Mouse (Mus musculus): ENCODE measurements around the gene Pou3f3.
A peak's percentile ranks its signal among the peaks of the same experiment; 100 is the strongest.

Gene Pou3f3

GRCm38 (mm10) chr1:42694665-42695577 is 647 bp upstream of the Pou3f3 start:
- DNase-seq, result peak in 1 of 2 experiments; percentile 62

DNA sequence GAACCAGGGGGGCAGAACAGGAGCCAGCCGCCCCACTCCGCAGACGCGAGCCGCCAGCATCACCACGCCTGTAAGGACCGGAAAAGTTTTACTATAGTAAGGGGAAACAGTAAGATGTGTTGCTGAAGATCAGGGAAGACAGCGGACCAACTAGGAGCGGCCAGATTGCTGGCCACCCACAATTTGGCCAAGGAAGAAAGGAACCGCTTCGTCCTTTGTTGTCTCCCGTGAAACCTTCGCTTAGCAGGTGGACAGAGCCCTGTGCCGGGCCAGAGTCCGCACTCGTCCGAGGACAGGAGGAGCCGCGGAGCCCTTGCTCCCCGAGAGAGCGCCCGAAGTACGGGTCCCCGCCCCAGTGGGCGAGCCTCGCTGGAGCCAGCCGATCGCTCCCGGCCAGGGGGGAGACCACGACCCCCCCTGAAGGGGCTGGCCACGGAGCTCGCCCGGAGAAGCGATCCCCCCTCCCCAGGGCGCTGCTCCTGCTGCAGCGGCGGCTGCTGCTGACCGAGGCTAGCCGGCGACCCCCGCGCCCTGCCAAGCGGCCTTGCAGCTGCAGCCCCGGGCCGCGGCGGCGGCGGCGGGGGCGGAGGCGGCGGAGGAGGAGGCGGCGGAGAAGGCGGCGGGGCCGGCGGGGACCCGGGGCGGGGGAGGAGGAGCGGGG is 933 bp downstream of the Pou3f3 start:
- DNase-seq, result peak in 1 of 2 experiments; percentile 78

GRCm38 (mm10) chr1:42697321-42697755 is 1.8 kb downstream of the Pou3f3 start:
- DNase-seq, result no peak

DNA sequence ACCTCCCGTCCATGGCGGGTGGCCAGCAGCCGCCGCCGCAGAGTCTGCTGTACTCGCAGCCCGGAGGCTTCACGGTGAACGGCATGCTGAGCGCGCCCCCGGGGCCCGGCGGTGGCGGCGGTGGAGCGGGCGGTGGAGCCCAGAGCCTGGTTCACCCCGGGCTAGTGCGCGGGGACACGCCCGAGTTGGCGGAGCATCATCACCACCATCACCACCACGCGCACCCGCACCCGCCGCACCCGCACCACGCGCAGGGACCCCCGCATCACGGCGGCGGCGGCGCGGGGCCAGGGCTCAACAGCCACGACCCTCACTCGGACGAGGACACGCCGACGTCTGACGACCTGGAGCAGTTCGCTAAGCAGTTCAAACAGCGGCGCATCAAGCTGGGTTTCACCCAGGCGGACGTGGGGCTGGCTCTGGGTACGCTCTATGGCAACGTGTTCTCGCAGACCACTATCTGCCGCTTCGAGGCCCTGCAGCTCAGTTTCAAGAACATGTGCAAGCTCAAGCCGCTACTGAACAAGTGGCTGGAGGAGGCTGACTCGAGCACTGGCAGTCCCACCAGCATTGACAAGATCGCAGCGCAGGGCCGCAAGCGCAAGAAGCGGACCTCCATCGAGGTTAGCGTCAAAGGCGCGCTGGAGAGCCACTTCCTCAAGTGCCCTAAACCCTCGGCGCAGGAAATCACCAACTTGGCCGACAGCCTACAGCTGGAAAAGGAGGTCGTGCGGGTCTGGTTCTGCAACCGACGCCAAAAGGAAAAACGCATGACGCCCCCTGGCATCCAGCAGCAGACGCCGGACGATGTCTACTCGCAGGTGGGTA is 2.4 kb downstream of the Pou3f3 start:
- DNase-seq, result peak in 1 of 2 experiments; percentile 64

GRCm38 (mm10) chr1:42698584-42699333 is 3.2 kb downstream of the Pou3f3 start:
- DNase-seq, result peak in 1 of 2 experiments; percentile 53

DNA sequence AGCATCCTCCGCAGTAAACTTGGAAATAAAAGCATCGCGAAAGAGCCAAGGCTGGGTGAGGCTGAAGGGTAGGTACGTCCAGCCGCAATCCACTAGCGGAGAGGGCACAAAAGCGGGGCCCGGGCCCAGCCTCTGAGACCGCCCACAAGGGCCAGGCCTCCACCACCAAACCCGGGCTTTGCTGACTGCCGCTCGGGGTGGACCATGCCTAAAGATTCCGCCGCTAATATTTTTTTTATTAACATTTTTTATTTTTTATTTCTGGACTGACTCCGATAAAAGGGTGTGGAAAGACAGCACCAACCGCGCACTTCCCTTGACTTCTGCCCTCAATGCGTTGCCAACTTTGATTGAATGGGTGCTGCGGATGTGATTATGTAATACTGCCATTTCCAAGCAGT is 3.9 kb downstream of the Pou3f3 start:
- DNase-seq, result peak in 1 of 2 experiments; percentile 66

GRCm38 (mm10) chr1:42700171-42700570 is 4.6 kb downstream of the Pou3f3 start:
- DNase-seq, result no peak

DNA sequence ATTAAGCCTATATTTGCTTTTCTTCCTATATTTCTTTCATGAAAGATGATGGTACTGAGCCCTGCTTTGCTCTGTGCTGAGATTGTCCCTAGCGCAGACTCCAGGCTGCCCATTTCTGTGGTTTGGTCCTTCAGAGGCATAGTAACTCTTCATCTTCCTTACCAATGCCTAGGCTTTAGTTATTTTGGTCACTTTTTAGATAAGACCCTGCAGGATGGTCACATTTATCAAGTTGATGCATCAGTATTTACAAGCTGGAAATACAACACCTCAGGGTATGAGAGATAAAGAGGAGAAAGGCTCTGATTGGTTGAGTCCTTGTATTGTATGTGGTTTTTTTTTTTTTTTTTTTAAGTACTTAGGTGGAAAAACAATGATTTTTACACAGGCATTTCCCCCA is 5.2 kb downstream of the Pou3f3 start:
- no peak for DNase-seq

DNA sequence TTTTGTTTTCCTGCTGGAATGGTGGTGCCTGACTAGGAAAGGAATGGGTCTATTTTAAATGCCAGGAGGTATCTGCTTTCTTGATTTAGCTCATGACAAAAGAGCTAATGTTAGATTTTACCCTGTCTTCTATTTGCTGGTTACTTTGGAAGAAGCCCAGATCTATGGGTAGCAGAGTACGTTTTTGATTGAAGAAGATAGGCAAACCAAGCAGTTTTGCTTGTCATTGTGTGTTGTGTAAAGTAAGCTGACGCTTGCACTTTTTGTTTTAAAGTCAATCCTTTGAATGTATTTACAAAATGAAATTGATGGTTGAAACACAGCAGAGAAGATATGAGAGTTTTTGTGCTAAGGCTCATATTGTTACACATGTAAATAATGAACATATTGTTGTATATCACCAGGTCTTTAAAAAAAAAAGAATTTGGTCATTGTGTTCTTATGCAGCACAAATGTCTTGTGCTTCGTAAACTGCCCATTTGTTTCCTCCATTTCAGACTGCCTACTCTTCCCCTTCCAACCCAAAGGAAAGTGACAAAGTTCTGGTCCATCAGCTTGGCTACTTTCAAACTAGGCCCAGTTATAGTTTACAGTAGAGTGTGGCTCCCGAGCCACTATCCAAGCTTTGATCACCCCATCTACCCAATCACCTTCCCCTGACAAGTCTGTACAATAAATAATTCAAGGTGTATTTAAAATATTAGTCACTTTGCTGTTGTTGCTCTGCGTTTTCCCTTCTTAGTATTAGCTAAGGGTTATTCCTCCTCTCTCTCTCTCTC is 6.5 kb downstream of the Pou3f3 start:
- DNase-seq, result no peak

- DNase-seq, result no peak
These were observed 7.4 kb downstream of the Pou3f3 start for GRCm38 (mm10) chr1:42702984-42703383.

GRCm38 (mm10) chr1:42703424-42703823 is 7.9 kb downstream of the Pou3f3 start:
- peak in 1 of 2 experiments; percentile 58 for DNase-seq

- DNase-seq, result peak in 1 of 2 experiments; percentile 68
These were observed 8.5 kb downstream of the Pou3f3 start for GRCm38 (mm10) chr1:42703851-42704613.

DNA sequence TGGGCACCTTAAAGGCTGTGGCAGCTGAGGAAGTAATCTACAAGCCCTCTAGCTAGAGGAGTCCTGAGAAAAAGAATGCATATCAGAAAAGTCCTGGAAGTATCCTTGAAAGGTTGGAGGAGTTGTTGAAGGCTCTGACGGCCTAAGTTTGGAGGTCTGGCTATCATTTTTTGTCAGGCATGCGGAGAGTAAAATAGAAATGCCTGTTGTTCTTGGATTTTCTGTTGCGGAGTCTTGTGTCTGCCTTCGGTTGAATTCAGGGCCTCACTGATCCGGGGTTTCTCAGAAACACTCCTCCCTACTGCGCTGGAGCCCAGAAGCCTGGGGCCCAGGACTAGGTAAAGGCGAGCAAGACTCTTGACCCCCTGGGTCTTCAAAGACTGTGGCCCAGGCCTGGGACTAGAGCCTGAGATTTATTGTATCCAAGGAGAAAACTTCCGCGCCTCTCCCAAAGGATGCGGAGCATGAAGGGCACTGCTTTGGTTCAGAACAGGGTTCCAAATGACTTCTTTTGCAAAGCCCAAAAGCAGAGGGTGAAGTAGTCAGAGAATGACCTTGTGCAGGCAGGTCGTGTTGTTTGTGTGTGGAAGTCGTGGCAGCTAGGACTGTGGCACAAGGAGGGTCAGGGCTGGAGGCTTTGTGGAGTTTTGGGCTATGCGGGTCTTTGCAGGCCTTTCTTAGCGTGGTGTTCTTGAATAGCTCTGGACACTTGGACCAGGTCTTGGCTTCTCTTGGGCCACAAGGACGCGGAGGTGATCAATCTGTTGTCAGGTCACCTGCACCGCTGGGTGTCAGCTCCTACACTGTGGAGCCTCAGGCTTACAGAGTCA is 9.6 kb downstream of the Pou3f3 start:
- peak; percentile 47 to 72 for DNase-seq

DNA sequence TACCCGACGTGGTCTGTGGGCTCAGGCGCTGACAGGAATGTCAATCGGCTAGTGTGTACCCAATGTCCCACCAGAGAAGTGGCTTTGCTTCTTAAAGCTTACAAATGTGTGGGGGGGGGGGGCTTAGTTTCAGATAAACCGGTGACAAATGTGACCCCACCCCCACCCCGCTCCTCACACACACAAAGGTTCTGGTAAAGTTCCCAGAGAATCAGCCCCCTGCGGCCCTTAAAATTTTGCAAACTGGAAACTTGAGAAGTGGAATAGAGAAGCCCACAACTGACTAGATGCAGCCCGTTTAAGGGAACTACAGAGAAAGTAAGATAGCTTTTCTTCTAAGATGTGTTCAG is 10.2 kb downstream of the Pou3f3 start:
- no peak for DNase-seq

DNA sequence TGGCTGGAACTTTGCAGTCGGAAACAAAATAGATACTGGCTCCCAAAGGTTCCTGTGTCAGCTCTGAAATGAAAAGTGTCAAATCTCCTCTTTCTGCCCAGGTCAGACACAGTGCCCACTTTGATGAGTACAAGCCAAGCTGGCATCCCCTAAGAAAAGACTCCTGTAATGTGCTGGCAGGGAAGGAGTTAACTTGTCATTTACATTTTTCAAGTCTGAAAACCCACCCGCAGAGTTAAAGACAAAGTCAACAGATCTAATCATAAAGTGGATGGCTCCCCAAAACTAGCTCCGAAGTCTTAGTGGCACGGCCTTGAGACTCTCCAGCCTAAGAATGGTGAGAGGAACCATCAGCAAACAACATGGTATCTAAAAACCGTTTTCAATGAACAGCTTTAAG is 11.6 kb downstream of the Pou3f3 start:
- no peak for DNase-seq

GRCm38 (mm10) chr1:42707611-42708130 is 12.1 kb downstream of the Pou3f3 start:
- DNase-seq, result peak in 1 of 2 experiments; percentile 27

DNA sequence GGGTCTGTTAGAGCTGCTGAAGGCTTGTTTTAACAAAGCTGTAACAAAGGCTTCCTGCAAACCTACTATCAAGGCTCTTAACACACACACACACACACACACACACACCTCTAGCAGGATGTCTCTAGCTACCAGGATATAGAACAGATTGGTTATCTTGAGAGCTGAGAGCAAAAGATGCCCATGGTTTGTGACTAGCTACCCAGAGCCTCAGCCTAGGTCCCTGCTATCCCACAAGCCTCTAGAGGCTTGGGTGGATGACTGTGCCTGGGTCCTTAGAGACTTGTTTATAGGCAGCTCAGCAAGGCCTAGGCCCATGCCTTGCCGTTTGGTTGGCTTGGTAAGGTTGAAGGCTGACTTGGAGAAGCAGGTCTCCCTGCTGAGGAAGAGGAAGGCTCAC is 13.5 kb downstream of the Pou3f3 start:
- no peak for DNase-seq

- DNase-seq, result no peak
These were observed 14.0 kb downstream of the Pou3f3 start for GRCm38 (mm10) chr1:42709431-42710160.

GRCm38 (mm10) chr1:42710234-42710633 is 14.7 kb downstream of the Pou3f3 start:
- DNase-seq, result no peak

All from kidney, postnatal 25 days (tissue).